Mouse (Mus musculus): ENCODE measurements around the gene Aym1. TPM values are rescaled to one million over a fixed set of nuclear protein-coding genes. Genes with fewer than 3 reads are reported as not detected.

Gene Aym1
- total and polyA plus RNA-seq, 2 experiments from 2014 or later: not detected

DNA sequence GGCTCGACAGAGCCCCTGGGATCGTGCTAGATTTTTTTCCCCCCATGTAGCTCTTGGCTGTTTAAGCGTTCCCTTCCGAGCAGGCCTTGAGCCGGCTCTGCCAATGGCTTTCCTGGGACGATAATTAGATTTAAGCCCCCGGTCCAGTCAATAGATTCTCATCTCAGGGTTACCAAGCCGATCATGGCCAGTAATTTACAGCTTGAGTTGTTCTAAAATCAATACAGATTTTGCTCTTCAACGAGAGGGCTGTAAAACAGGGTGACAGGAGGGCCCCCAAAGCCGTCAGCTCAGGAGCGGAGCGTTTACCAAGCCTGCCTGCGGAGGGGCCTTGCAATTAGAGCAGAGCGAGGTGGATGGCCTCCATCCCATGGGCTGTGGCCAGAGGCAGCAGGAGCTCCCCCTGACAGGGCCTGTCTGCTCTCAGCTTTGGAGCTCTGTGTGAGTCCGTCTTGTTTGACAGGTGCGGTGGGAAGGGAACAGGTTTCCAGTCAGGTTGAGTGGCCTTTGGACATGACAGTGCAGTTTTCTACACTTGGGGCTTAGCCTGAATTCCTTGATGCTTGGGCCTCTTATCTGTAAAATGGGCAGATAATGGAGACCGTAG, 12.3 kb downstream of the Aym1 start:
- TF ChIP-seq CTCF (IDR thresholded peaks at IDR 0.05): no peak
- Histone ChIP-seq H3K9ac (replicated peaks; ENCODE audit: low read length, poor library complexity, severe bottlenecking) (no peak overlapping the region), H3K27me3 (ENCODE audit: insufficient read depth, low read length) (0 out of 2 replicates have a peak, but pooled peaks cover 3% of the 10 kb centered on the region), H3K4me2 (ENCODE audit: low read depth, low read length, poor library complexity, severe bottlenecking) (no peak overlapping the region), H3K27ac (ENCODE audit: low read depth, low read length) (no peak overlapping the region), H3K4me1 (ENCODE audit: insufficient read depth, low read length) (0 out of 2 replicates have a peak, but pooled peaks cover 7% of the 10 kb centered on the region), H3K9me3 (ENCODE audit: low read length) (no peaks in the 10 kb centered on the region), H3K36me3 (ENCODE audit: insufficient read depth, low read length) (no peaks in the 10 kb centered on the region), H3K4me3 (ENCODE audit: low read depth, low read length) (no peak overlapping the region)
- no peak for ATAC-seq (ENCODE audit: low FRiP score)
- 77% methylated on average over 17 of the region's 17 CpGs for WGBS
- no peak for DNase-seq (ENCODE audit: low spot score)

DNA sequence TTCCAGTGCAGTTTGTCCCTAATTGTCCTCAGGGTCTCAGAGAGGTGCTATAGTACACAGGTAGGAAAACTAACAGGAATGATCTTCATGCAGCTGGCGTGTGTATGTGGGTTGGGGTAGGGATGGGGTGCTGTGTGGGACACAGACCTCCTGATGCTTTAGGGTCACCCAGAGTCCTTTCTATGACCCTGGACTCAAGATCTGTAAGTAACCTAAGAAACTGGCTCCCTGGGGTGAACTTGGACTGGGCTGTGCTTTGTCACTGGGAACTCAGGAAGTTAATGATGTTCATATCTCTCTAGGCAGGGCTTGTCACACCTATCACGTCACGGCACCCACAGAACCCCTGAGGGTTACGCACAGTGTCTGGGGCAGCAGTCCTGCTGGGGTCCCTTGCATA, 15.4 kb downstream of the Aym1 start:
- no peak overlapping the region; the same call in 1 of the 2 replicates for H3K4me2 ChIP-seq (ENCODE audit: low read depth, low read length, poor library complexity, severe bottlenecking)
- DNase-seq (ENCODE audit: low spot score): no peak
- no peaks in the 10 kb centered on the region for H3K27me3 ChIP-seq (ENCODE audit: insufficient read depth, low read length)
- no peaks in the 10 kb centered on the region for H3K9me3 ChIP-seq (ENCODE audit: low read length)
- no peak overlapping the region for H3K9ac ChIP-seq (replicated peaks; ENCODE audit: low read length, poor library complexity, severe bottlenecking)
- no peak for TF ChIP-seq CTCF (IDR thresholded peaks at IDR 0.05)
- 53% methylated on average over 4 of the region's 4 CpGs for WGBS
- H3K4me3 ChIP-seq (ENCODE audit: low read depth, low read length): no peak overlapping the region
- ATAC-seq (ENCODE audit: low FRiP score): 0 out of 2 replicates have a peak, but pooled peaks have one; percentile 13
- H3K4me1 ChIP-seq (ENCODE audit: insufficient read depth, low read length): 0 out of 2 replicates have a peak, but pooled peaks cover 7% of the 10 kb centered on the region
- H3K36me3 ChIP-seq (ENCODE audit: insufficient read depth, low read length): no peaks in the 10 kb centered on the region
- H3K27ac ChIP-seq (ENCODE audit: low read depth, low read length): 0 out of 2 replicates have a peak overlapping the region, but pooled peaks have one; percentile 63

DNA sequence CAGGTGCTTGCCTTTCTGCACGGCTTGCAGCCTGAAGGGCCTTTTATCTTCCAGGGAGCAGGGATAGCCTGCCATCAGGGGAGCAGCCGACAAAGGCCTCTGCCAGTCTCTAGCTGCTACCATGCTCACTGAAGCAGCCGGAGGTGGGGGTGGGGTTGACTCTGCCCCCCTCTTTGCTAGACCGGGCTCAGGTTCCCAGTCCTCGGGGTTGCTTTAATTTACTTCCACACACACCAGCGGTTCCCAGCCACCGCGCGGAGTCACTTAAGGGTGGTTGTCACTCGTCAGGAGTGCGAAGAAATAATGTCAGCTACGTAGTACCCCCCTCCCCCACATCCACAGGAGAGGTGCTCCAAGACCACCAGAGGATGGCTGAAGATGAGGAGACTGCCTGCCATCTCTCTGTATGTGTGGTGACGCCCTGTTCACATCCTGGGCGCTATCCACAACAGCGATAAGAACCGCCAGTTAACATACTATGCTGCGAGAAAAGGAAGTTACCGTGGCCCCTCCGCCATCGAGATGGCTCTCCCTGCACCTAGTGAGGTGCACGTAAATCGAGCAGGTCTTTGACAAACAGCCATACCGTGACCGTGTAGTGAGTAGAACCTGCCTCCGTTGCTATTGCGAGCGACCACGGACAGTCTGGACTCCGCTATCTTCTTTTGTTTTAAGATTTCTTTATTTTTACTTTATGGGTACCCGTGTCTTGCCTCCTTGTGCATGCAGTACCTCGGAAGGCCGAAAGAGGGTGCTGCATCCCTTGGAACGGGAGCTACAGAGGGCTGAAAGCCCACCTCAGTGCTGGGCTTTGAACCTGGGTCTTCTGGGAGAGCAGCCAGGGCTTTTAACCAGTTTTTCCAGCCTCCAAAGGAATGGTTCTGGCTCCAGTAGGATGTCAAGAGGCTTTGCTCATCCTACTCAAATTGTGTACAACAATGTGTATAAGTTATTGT, 16.2 kb downstream of the Aym1 start:
- DNase-seq (ENCODE audit: low spot score) (peak; percentile 78), ATAC-seq (ENCODE audit: low FRiP score) (peak; percentile 66)
- Histone ChIP-seq H3K27me3 (ENCODE audit: insufficient read depth, low read length) (no peaks in the 10 kb centered on the region), H3K27ac (ENCODE audit: low read depth, low read length) (peak overlapping the region; percentile 63), H3K4me1 (ENCODE audit: insufficient read depth, low read length) (0 out of 2 replicates have a peak, but pooled peaks cover 7% of the 10 kb centered on the region), H3K4me2 (ENCODE audit: low read depth, low read length, poor library complexity, severe bottlenecking) (peak overlapping the region; percentile 48), H3K9me3 (ENCODE audit: low read length) (no peaks in the 10 kb centered on the region), H3K4me3 (ENCODE audit: low read depth, low read length) (peak overlapping the region; percentile 20; the same call in 1 of the 2 replicates), H3K9ac (replicated peaks; ENCODE audit: low read length, poor library complexity, severe bottlenecking) (peak overlapping the region; percentile 19; the same call in 1 of the 2 replicates), H3K36me3 (ENCODE audit: insufficient read depth, low read length) (no peaks in the 10 kb centered on the region)
- TF ChIP-seq CTCF (IDR thresholded peaks at IDR 0.05): peak; percentile 98
- WGBS: 2% methylated on average over 33 of the region's 33 CpGs

DNA sequence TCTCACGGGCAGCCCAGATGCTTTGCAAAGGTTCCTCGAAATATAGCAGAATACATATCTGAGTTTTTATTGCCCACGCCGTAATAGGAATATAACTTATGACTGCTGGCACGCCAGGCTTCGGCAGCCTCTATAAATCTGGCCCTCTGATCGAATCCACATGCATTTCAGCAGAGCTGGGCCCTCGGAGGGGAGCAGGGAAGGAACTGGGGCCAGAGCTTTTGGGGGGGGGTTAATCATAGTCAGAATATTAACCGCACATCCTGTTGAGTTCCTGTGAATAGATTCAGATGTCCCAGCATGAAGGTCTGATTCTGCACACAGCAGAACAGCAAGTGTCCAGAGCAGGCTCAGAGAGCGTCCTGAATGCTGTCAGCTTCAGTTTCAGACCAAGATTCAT, 17.2 kb downstream of the Aym1 start:
- TF ChIP-seq CTCF (IDR thresholded peaks at IDR 0.05): no peak
- no peak overlapping the region for H3K27ac ChIP-seq (ENCODE audit: low read depth, low read length)
- ATAC-seq (ENCODE audit: low FRiP score): no peak

DNA sequence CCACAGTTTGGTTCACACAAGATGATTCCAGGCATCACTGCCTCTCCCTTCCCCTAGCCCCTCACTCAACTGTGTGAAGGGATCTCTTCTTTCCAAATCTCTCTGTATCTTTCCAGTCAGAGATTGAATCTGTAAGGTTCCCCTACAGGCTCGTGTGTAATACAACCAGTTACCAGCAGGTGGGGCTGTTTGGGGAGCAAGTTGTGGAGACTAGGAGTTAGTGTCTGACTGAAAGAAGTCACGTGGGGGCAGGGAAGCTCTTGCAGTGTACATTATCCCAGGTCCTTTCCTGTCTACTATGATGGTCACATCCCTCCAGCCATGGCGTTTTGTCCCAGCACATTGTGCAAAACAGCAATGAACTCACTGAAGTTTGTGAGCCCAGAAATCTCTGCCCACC, 18.7 kb downstream of the Aym1 start:
- Histone ChIP-seq H3K27ac (ENCODE audit: low read depth, low read length) (no peak overlapping the region), H3K36me3 (ENCODE audit: insufficient read depth, low read length) (no peaks in the 10 kb centered on the region), H3K9ac (replicated peaks; ENCODE audit: low read length, poor library complexity, severe bottlenecking) (no peak overlapping the region), H3K4me3 (ENCODE audit: low read depth, low read length) (no peak overlapping the region), H3K27me3 (ENCODE audit: insufficient read depth, low read length) (no peaks in the 10 kb centered on the region), H3K4me2 (ENCODE audit: low read depth, low read length, poor library complexity, severe bottlenecking) (no peak overlapping the region), H3K4me1 (ENCODE audit: insufficient read depth, low read length) (0 out of 2 replicates have a peak, but pooled peaks cover 7% of the 10 kb centered on the region), H3K9me3 (ENCODE audit: low read length) (no peaks in the 10 kb centered on the region)
- peak; percentile 81 for DNase-seq (ENCODE audit: low spot score)
- WGBS: 33% methylated on average over 3 of the region's 3 CpGs
- ATAC-seq (ENCODE audit: low FRiP score): no peak
- peak; percentile 92 for TF ChIP-seq CTCF (IDR thresholded peaks at IDR 0.05)

More for the DNA sequence above, 17.2 kb downstream of the Aym1 start:
- H3K9me3 ChIP-seq (ENCODE audit: low read length): no peaks in the 10 kb centered on the region
- no peak for DNase-seq (ENCODE audit: low spot score)
- 73% methylated on average over 10 of the region's 10 CpGs for WGBS
- no peak overlapping the region for H3K9ac ChIP-seq (replicated peaks; ENCODE audit: low read length, poor library complexity, severe bottlenecking)
- no peak overlapping the region for H3K4me3 ChIP-seq (ENCODE audit: low read depth, low read length)
- H3K36me3 ChIP-seq (ENCODE audit: insufficient read depth, low read length): no peaks in the 10 kb centered on the region
- 0 out of 2 replicates have a peak, but pooled peaks cover 7% of the 10 kb centered on the region for H3K4me1 ChIP-seq (ENCODE audit: insufficient read depth, low read length)
- no peaks in the 10 kb centered on the region for H3K27me3 ChIP-seq (ENCODE audit: insufficient read depth, low read length)
- H3K4me2 ChIP-seq (ENCODE audit: low read depth, low read length, poor library complexity, severe bottlenecking): no peak overlapping the region
